Comparison of ENCODE assay signal across 20 mouse cellular contexts in the genomic region with DNA sequence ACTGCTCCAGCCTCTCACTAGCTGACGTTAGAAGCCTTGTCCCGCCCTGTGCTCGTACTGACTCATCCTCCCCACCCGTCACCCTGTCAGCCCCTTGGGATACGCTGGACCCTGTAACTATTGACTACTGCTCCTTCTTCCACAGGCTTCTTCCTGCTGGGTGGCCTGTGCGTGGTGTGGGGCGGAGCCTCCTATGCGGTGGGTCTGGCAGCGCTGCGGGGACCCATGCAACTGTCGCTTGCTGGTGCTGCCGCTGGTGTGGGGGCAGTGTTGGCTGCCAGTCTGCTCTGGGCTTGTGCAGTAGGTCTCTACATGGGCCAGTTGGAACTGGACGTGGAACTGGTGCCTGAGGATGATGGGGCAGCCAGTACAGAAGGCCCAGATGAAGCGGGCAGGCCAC. TPM values are rescaled to one million over a fixed set of nuclear protein-coding genes. Genes with fewer than 3 reads are reported as not detected.
DNase-seq lines count a peak whose midpoint lies in the region; TF ChIP-seq lines count a peak whose summit lies in the region.
"Had no signal": no experiment of that assay in that cellular context is flagged by ENCODE, and none has a peak within 500 bp of the region (broad histone marks: within the 10 kb centered on the region; RNA-seq: fewer than 3 reads in every experiment).

No protein-coding gene starts in this region.

- no peak for TF ChIP-seq CTCF in E14TG2a.4 (conservative IDR thresholded peaks at IDR 0.05; ENCODE audit: low read length)

- 0 out of 2 replicates have a peak, but pooled peaks cover 3% of the 10 kb centered on the region for H3K9me3 ChIP-seq in heart, embryonic 10.5 days
- no peaks in the 10 kb centered on the region for H3K9me3 ChIP-seq in E14TG2a.4 (ENCODE audit: low read length)
- H3K9me3 ChIP-seq: embryonic facial prominence, embryonic 12.5 days; forebrain, embryonic 13.5 days; forebrain, embryonic 15.5 days had no signal

- 88% methylated on average over 14 of the region's 14 CpGs for WGBS in heart, embryonic 10.5 days

- H3K4me3 ChIP-seq in heart, embryonic 10.5 days: no peak overlapping the region
- H3K4me3 ChIP-seq in E14TG2a.4 (replicated peaks; ENCODE audit: low read length): peak overlapping the region; percentile 54; the same call in 1 of the 2 replicates
- H3K4me3 ChIP-seq: embryonic facial prominence, embryonic 10.5 days; embryonic facial prominence, embryonic 12.5 days; forebrain, embryonic 13.5 days; forebrain, embryonic 15.5 days had no signal

- peak; percentile 40 for DNase-seq in cerebellum, adult 11-12 months
- no peak for DNase-seq in cerebellum, adult 18-20 months
- DNase-seq in heart, adult 11 months: peak; percentile 88
- no peak for DNase-seq in heart, embryonic 10.5 days (ENCODE audit: low spot score)
- DNase-seq in urinary bladder, adult 18-20 months (ENCODE audit: low spot score in 2 of 2): no peak
- DNase-seq: adrenal gland, adult 8-10 months; adrenal gland, postnatal 14 days; adrenal gland, postnatal 36 days; B cell, adult 2 months; cerebellum, adult 8-10 months; cerebellum, postnatal 10 days; cerebellum, postnatal 25 days; forebrain, postnatal 0 days had no signal

- no peaks in the 10 kb centered on the region for H3K27me3 ChIP-seq in heart, embryonic 10.5 days (ENCODE audit: insufficient read depth, poor library complexity, severe bottlenecking)
- peaks cover 3% of the 10 kb centered on the region for H3K27me3 ChIP-seq in E14TG2a.4 (ENCODE audit: insufficient read depth, low read length)
- H3K27me3 ChIP-seq: CH12.LX; embryonic facial prominence, embryonic 12.5 days; forebrain, embryonic 15.5 days had no signal

- H3K4me1 ChIP-seq in heart, embryonic 10.5 days: peaks cover 13% of the 10 kb centered on the region
- H3K4me1 ChIP-seq in E14TG2a.4 (replicated peaks; ENCODE audit: low read depth, low read length): peaks cover 46% of the 10 kb centered on the region

- no peak overlapping the region for H3K27ac ChIP-seq in heart, embryonic 10.5 days
- H3K27ac ChIP-seq: embryonic facial prominence, embryonic 10.5 days; embryonic facial prominence, embryonic 12.5 days; forebrain, embryonic 13.5 days; forebrain, embryonic 15.5 days had no signal

- peaks cover 26% of the 10 kb centered on the region for H3K36me3 ChIP-seq in heart, embryonic 10.5 days
- peaks cover 15% of the 10 kb centered on the region for H3K36me3 ChIP-seq in E14TG2a.4 (ENCODE audit: insufficient read depth, low read length)

RNA-seq across cellular contexts. Expression of gene Tmem160, which starts 2.4 kb away (rescaled TPM):
- polyA plus RNA-seq in heart, embryonic 10.5 days (2016; fragmentation: Nextera tagmentation; extraction: Ambion mirVana): 90.2 and 91.9 TPM in 2 replicates

RNA-seq across cellular contexts. Expression of gene Npas1, which starts 22.5 kb away (rescaled TPM):
- polyA plus RNA-seq in heart, embryonic 10.5 days (2016; fragmentation: Nextera tagmentation; extraction: Ambion mirVana): 0.34 and 0.45 TPM in 2 replicates
- polyA plus RNA-seq: CD4-positive, CD25-positive, alpha-beta regulatory T cell, adult 4 months had no signal

RNA-seq across cellular contexts. Expression of gene Zc3h4, which starts 54.3 kb away (rescaled TPM):
- 12.9 and 19.4 TPM in 2 replicates for polyA plus RNA-seq in heart, embryonic 10.5 days (2016; fragmentation: Nextera tagmentation; extraction: Ambion mirVana)

Comparison
In these comparisons a context has a peak if more than half of its experiments do, and no peak if none do; other contexts are left out.
1. DNase-seq: peak in cerebellum, adult 11-12 months (single experiment) and heart, adult 11 months (single experiment); none in cerebellum, adult 18-20 months (0 of 2), heart, embryonic 10.5 days (single experiment) and urinary bladder, adult 18-20 months (0 of 2).